Mouse (Mus musculus): ENCODE measurements around the gene Sugct. TPM values are rescaled to one million over a fixed set of nuclear protein-coding genes. Genes with fewer than 3 reads are reported as not detected.

The Sugct gene
- polyA plus RNA-seq, 1 experiment from 2014 or later: 4.5 TPM

DNA sequence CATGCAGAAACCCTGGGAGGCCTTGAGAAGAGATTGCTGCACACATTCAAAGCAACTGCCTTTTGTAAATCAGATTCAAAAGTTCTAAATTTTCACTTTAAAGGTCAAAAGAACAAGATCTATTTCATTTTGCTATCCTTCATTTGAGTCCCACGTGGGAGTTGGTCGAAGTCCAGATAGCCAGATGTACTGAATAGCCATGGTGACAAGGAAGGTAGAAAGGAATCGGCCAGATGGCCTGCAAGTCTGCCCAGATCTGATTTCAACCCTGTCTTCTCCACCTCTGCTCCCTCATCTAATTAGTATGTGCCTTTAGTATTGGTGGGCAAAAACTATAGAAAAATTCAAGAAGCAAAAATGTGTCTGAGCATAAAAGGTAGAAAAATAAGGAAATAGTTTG, 478.8 kb downstream of the Sugct start:
- H3K4me3 ChIP-seq: no peak overlapping the region
- H3K9me3 ChIP-seq: no peaks in the 10 kb centered on the region
- H3K27ac ChIP-seq: no peak overlapping the region
- WGBS: 49% methylated on average over 3 of the region's 3 CpGs
- ATAC-seq (ENCODE audit: insufficient number of reproducible peaks, low FRiP score, low TSS enrichment, low read depth): no peak
- H3K4me1 ChIP-seq: no peaks in the 10 kb centered on the region
- no peak overlapping the region for H3K9ac ChIP-seq
- no peak overlapping the region for H3K4me2 ChIP-seq
- no peaks in the 10 kb centered on the region for H3K36me3 ChIP-seq
- H3K27me3 ChIP-seq: no peaks in the 10 kb centered on the region

DNA sequence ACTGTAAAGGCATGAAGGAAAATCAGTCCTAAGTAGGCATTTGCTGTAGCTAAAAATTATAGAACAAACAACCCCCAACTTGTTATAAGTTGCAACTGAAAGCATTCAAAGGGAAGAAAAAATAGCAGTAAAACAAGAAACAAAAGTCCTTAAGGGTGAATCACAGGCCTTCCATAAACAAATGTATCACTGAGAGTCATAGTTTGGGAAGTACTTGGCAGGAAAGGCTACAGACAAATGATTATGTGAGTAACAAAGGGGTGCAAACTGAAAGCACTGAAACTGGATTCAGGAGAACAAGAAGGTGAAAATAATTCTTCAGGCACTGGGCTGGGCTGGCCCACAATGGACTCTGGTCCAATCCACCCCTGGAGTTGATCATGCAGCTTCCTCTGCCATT, 482.7 kb downstream of the Sugct start:
- Histone ChIP-seq H3K9ac (no peak overlapping the region), H3K27me3 (no peaks in the 10 kb centered on the region), H3K4me2 (no peak overlapping the region), H3K4me3 (no peak overlapping the region), H3K36me3 (no peaks in the 10 kb centered on the region), H3K9me3 (no peaks in the 10 kb centered on the region), H3K27ac (no peak overlapping the region), H3K4me1 (no peaks in the 10 kb centered on the region)
- no peak for ATAC-seq (ENCODE audit: insufficient number of reproducible peaks, low FRiP score, low TSS enrichment, low read depth)

DNA sequence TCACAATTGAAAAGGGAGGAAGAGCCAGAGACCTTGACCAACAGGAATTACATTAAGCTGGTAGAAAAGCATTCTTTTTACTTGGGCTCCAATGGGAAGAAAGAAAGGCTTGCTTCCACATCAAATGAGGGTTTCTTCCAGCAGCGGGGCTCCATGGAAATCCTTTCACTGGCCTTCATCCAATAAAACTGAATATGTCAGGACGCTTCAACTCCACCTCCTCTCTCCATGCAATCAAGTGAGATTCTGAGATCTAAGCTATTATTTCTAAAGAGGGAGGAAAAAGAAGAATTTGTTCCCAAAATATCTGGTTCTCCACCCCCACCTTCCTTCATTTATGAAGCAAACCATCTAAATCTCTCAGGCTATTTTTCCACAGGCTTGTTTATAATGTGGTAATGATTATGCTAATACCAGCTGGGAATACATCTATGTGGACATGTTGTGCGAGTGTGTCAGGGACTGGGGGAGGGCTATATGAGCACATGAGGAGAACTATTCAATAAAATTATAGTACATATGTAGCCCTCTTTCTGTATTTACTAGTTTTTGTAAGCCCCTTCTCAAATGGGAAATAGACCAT, 505.1 kb downstream of the Sugct start:
- ATAC-seq (ENCODE audit: insufficient number of reproducible peaks, low FRiP score, low TSS enrichment, low read depth): no peak

DNA sequence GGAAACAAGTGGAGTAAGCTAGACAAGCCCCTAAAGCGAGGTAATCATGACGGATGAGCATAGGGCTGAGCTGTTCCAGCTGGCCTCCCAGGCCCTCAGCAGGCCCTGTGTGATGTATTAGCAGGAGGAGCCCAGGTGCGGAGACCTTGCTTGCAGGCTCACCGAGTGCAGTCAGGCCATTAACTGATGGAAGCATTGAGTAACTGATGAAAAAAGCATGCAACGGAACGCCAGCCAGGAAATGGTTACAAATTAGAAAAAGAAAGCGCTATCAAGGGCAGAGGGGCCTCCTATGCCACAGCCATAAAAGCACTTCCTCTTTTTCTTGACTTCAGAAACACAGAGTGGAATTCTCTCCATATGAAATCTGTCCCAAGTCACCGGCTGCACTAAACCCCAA, 510.1 kb downstream of the Sugct start:
- H3K27ac ChIP-seq: no peak overlapping the region
- no peak for ATAC-seq (ENCODE audit: insufficient number of reproducible peaks, low FRiP score, low TSS enrichment, low read depth)
- H3K27me3 ChIP-seq: no peaks in the 10 kb centered on the region
- H3K9me3 ChIP-seq: no peaks in the 10 kb centered on the region
- no peak overlapping the region for H3K9ac ChIP-seq
- H3K4me2 ChIP-seq: 0 out of 2 replicates have a peak overlapping the region, but pooled peaks have one; percentile 7
- no peak overlapping the region for H3K4me3 ChIP-seq
- H3K4me1 ChIP-seq: peaks cover 5% of the 10 kb centered on the region; the same call in 1 of the 2 replicates
- no peaks in the 10 kb centered on the region for H3K36me3 ChIP-seq
- 16% methylated on average over 8 of the region's 8 CpGs for WGBS

More for the DNA sequence above, 505.1 kb downstream of the Sugct start:
- Histone ChIP-seq H3K36me3 (no peaks in the 10 kb centered on the region), H3K27me3 (no peaks in the 10 kb centered on the region), H3K9me3 (no peaks in the 10 kb centered on the region), H3K4me1 (peaks cover 5% of the 10 kb centered on the region; the same call in 1 of the 2 replicates), H3K4me3 (no peak overlapping the region), H3K4me2 (no peak overlapping the region), H3K9ac (no peak overlapping the region), H3K27ac (peak overlapping the region; percentile 33; the same call in 1 of the 2 replicates)
- 37% methylated on average over 3 of the region's 3 CpGs for WGBS

DNA sequence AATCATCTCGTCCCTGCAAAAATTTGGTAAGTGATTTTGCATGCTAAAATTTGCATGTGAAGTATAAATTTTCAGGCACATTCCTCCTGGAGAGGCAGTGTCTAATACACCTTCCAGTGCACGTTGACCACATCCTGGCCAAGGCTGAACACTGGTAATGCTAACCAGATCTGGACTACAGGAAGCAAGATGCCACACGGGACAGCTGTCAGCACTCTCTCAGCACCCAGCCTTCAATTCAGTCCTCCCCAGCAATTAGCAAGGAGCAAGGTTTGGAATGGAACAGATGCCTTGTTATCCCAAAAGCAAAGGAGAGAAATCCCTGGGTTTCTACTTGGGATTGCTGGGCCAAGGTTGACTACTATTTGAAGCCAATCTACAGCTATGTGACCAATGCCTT, 529.4 kb downstream of the Sugct start:
- WGBS: 47% methylated on average over 3 of the region's 3 CpGs
- no peak overlapping the region for H3K9ac ChIP-seq
- H3K36me3 ChIP-seq: no peaks in the 10 kb centered on the region
- H3K9me3 ChIP-seq: no peaks in the 10 kb centered on the region
- H3K27ac ChIP-seq: no peak overlapping the region
- no peak for ATAC-seq (ENCODE audit: insufficient number of reproducible peaks, low FRiP score, low TSS enrichment, low read depth)
- no peak overlapping the region for H3K4me3 ChIP-seq
- no peak overlapping the region for H3K4me2 ChIP-seq
- no peaks in the 10 kb centered on the region for H3K4me1 ChIP-seq
- H3K27me3 ChIP-seq: no peaks in the 10 kb centered on the region

DNA sequence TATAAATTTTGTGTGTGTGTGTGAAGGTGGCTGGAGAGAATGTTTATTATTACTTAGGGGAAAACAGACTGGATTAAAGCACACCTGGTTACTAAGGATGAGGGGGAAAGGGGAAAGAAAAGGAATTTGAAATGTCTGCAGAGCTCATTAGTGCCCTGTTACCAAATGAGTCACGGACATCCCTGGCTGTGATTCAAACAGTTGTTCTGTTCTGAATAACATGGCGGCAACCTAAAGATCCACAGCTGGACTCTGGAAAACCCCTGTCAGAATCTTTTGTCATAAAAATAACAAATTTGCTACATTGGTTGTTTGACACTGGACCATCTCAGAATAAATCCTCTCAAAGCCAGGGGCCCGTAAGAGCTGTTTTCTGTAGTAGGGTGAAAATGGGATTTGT, 530.6 kb downstream of the Sugct start:
- H3K4me3 ChIP-seq: no peak overlapping the region
- H3K27ac ChIP-seq: no peak overlapping the region
- H3K9ac ChIP-seq: no peak overlapping the region
- no peaks in the 10 kb centered on the region for H3K9me3 ChIP-seq
- 49% methylated on average over 3 of the region's 3 CpGs for WGBS
- no peak for ATAC-seq (ENCODE audit: insufficient number of reproducible peaks, low FRiP score, low TSS enrichment, low read depth)
- H3K27me3 ChIP-seq: no peaks in the 10 kb centered on the region
- H3K4me1 ChIP-seq: no peaks in the 10 kb centered on the region
- no peak overlapping the region for H3K4me2 ChIP-seq
- H3K36me3 ChIP-seq: no peaks in the 10 kb centered on the region

DNA sequence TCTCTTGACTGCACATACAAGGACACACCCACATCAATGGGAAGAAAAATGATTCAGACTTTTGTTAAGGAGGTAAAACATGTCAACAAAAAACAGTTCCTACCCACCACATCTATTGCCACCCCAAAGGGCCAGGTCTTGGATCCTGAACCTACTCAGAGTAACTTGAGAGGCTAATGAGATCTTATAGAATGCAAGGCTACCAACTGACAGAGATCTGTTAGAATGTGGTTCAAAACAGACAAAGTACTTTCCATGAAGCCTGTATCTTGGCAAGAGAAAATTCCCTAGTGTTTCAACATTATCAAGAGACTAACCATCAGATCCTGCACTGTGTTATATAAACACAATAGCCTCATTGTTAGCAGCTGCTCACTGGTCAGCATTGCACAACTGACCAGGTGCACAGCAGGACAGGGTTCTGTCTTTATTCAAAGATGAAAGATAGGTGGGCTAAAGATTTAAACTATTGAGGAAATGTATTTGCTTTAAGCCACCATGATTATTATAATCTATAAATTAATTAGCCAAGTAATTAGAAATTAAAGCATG, 548.8 kb downstream of the Sugct start:
- ATAC-seq (ENCODE audit: insufficient number of reproducible peaks, low FRiP score, low TSS enrichment, low read depth): no peak
- no peaks in the 10 kb centered on the region for H3K36me3 ChIP-seq
- H3K27me3 ChIP-seq: no peaks in the 10 kb centered on the region
- H3K4me2 ChIP-seq: no peak overlapping the region
- no peaks in the 10 kb centered on the region for H3K9me3 ChIP-seq
- no peaks in the 10 kb centered on the region for H3K4me1 ChIP-seq
- no peak overlapping the region for H3K27ac ChIP-seq
- H3K9ac ChIP-seq: no peak overlapping the region
- no peak overlapping the region for H3K4me3 ChIP-seq

DNA sequence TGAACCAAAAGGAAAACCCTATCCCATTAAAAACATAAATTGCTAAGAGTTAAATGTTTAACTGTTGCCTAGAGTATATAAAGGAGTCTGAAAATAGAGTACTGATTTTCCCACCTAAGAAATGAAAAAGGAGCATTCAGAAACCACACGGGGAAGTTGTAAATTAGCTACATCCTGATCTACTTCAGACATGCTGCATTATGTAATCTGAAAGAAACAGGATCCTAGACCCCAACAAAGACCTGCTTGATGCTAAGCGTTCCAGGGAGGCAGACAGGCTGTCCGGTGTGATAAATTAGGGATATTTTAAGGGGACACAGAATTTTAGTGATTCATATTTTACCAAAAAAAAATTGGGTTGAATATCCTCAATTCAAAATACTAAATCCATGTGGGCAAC, 579.3 kb downstream of the Sugct start:
- WGBS: 51% methylated on average over 3 of the region's 3 CpGs
- no peak for ATAC-seq (ENCODE audit: insufficient number of reproducible peaks, low FRiP score, low TSS enrichment, low read depth)

DNA sequence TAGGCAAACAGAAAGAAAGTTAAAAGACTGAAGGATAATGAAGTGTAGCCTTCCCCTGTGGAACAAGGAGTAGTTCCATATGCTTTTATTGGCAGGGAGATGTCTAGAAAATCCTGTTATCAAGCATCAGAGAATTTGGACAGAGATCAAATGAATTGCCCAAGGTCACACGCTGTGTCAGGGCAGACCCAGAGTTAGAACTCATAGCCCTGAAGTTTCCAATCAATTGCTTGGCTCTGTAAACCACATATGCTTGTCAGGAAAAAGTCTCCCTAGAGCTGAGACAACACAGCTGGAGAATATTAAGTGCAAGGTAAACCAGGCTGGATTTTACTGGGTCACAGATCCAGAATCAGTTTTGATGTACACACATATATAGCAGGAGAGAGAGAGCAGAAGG, 593.0 kb downstream of the Sugct start:
- Histone ChIP-seq H3K9ac (no peak overlapping the region), H3K4me3 (no peak overlapping the region), H3K27me3 (no peaks in the 10 kb centered on the region), H3K9me3 (no peaks in the 10 kb centered on the region), H3K4me1 (no peaks in the 10 kb centered on the region), H3K27ac (no peak overlapping the region), H3K36me3 (no peaks in the 10 kb centered on the region), H3K4me2 (no peak overlapping the region)
- no peak for ATAC-seq (ENCODE audit: insufficient number of reproducible peaks, low FRiP score, low TSS enrichment, low read depth)
- WGBS: 59% methylated on average over 1 of the region's 1 CpGs

More for the DNA sequence above, 579.3 kb downstream of the Sugct start:
- Histone ChIP-seq H3K9ac (no peak overlapping the region), H3K27me3 (no peaks in the 10 kb centered on the region), H3K9me3 (no peaks in the 10 kb centered on the region), H3K4me1 (no peaks in the 10 kb centered on the region), H3K27ac (no peak overlapping the region), H3K4me3 (no peak overlapping the region), H3K36me3 (no peaks in the 10 kb centered on the region), H3K4me2 (no peak overlapping the region)

DNA sequence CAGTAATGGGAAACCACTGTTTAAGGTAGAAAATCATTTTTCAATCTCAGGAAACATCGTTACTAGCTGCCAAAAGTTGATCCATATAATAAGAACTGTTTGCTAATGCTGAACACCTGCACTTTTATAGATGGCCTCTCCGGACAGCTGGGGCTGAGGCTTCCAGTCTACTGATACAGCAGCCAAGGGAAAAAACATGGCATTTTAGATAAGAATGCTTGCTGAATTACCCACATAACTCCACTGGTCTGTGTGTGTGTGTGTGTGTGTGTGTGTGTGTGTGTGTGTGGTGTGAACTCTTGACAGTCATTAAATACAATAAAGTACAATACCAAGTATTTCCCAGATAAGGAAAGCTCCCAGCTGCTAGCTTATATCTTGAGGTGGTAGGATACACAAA, 608.8 kb downstream of the Sugct start:
- no peak overlapping the region for H3K4me2 ChIP-seq
- H3K36me3 ChIP-seq: no peaks in the 10 kb centered on the region
- no peaks in the 10 kb centered on the region for H3K9me3 ChIP-seq
- H3K4me3 ChIP-seq: no peak overlapping the region
- WGBS: 12% methylated on average over 2 of the region's 2 CpGs
- ATAC-seq (ENCODE audit: insufficient number of reproducible peaks, low FRiP score, low TSS enrichment, low read depth): no peak
- H3K9ac ChIP-seq: no peak overlapping the region
- H3K27ac ChIP-seq: no peak overlapping the region
- H3K4me1 ChIP-seq: peaks cover 2% of the 10 kb centered on the region; the same call in 1 of the 2 replicates
- no peaks in the 10 kb centered on the region for H3K27me3 ChIP-seq

DNA sequence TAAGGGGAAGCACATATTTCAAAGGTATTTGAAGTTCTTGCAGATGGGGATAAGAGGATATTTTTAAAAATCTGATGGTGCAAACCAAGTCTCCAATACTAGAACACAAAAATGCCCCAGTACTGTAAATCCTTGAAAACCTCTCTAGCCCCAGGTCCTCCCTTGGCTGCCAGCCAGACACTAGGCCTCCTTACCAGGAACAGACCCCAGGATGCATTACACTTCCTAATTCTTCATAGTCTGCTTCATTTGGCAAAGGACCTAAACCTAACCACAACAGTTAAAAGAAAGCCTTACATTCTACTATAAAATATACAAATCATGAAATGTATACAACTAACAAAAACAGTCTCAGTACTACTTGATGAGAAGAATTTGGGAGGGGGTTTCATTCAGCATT, 609.2 kb downstream of the Sugct start:
- no peak overlapping the region for H3K4me3 ChIP-seq
- H3K4me2 ChIP-seq: no peak overlapping the region
- ATAC-seq (ENCODE audit: insufficient number of reproducible peaks, low FRiP score, low TSS enrichment, low read depth): no peak
- no peaks in the 10 kb centered on the region for H3K36me3 ChIP-seq
- no peaks in the 10 kb centered on the region for H3K27me3 ChIP-seq
- H3K27ac ChIP-seq: no peak overlapping the region
- H3K9ac ChIP-seq: no peak overlapping the region
- H3K4me1 ChIP-seq: peaks cover 2% of the 10 kb centered on the region; the same call in 1 of the 2 replicates
- no peaks in the 10 kb centered on the region for H3K9me3 ChIP-seq

DNA sequence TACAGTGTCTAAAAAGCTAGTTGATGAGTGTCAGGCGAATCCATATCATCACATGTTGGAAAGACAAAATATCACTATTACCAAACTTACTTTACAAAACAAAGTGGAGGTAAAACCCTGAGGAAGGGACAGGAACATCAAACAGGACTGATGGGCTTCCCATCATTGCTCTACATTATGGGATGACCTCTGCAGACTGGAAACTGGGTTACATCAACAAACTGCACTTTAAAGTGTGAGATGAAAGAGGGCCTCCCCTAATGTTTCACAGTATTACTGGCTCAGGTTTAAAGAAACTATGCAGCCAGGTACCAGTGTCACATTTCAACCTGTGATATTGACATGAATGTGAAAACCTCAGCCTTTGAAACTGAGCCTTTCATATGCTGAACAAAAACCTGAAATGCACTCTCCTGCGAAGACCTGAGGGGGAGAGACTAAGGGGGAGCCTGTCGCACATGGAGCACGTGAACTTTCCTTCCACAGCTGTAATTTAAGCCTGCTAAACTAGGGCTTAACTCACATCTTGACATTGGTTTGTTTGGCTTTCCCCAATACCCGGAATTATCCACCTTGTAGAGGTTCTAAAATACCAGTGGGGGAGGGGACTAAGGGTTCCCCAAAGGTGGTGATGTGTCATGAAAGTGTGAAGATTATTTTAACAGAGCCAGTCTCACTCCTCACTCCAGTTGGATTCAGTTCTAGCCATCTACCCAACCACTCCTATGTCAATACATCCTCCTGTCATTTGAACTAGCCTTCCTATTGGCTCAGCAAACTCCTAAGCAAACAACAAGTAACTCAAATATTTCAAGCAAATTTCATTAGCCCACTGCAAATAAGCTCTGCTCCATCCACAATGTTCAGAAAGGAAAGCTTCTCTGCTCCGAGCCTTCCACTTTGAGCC, 610.2 kb downstream of the Sugct start:
- H3K9ac ChIP-seq: no peak overlapping the region
- ATAC-seq (ENCODE audit: insufficient number of reproducible peaks, low FRiP score, low TSS enrichment, low read depth): no peak
- H3K36me3 ChIP-seq: no peaks in the 10 kb centered on the region
- H3K9me3 ChIP-seq: no peaks in the 10 kb centered on the region
- no peaks in the 10 kb centered on the region for H3K27me3 ChIP-seq
- no peak overlapping the region for H3K27ac ChIP-seq
- 41% methylated on average over 6 of the region's 6 CpGs for WGBS
- no peak overlapping the region for H3K4me2 ChIP-seq
- H3K4me3 ChIP-seq: no peak overlapping the region
- H3K4me1 ChIP-seq: peaks cover 2% of the 10 kb centered on the region; the same call in 1 of the 2 replicates
